Mouse (Mus musculus) ES-E14 (cell line): ENCODE data around the gene Mlxip. TPM values are rescaled to one million over a fixed set of nuclear protein-coding genes. Genes with fewer than 3 reads are reported as not detected.

Experiments
- DNase-seq: peaks from one replicate; pipeline ENCODE4 v3.0.0-alpha.2; 2013; ENCODE audit warnings: low read depth, low spot score
- H3K27ac ChIP-seq: 2 replicates; pipeline ENCODE4 v1.5.1; 2012; ENCODE audit warnings: low read depth, mild to moderate bottlenecking, low read length, moderate library complexity, mixed read lengths; ENCODE audit not compliant: poor library complexity, insufficient read depth, severe bottlenecking
- H3K36me3 ChIP-seq: 2 replicates; pipeline ENCODE4 v1.6.1; 2012; ENCODE audit warnings: mild to moderate bottlenecking, low read length, moderate library complexity, mixed read lengths; ENCODE audit not compliant: control insufficient read depth, poor library complexity, insufficient read depth, severe bottlenecking
- H3K4me1 ChIP-seq, 2 experiments: fragments of 150-350 bp in 1 of 2; sonication (generic) in 1 of 2; 2 replicates each; pipeline ENCODE4 v1.6.1; 2012; ENCODE audit warnings: low read length in 2 of 2, mild to moderate bottlenecking in 1 of 2, mixed read lengths in 1 of 2; ENCODE audit not compliant: control insufficient read depth in 2 of 2, insufficient read depth in 2 of 2, poor library complexity in 1 of 2
- H3K4me3 ChIP-seq, 2 experiments: fragments of 150-350 bp in 1 of 2; sonication (generic) in 1 of 2; 2 replicates each; pipeline ENCODE4 v1.5.1; 2012; ENCODE audit warnings: low read length in 2 of 2, low read depth in 1 of 2, mild to moderate bottlenecking in 1 of 2, mixed read lengths in 1 of 2; ENCODE audit not compliant: insufficient read depth in 1 of 2, poor library complexity in 1 of 2, severe bottlenecking in 1 of 2
- H3K9ac ChIP-seq: 2 replicates; pipeline ENCODE4 v1.6.1; 2012; ENCODE audit warnings: low read depth, mild to moderate bottlenecking, low read length, mixed read lengths; ENCODE audit not compliant: poor library complexity, insufficient read depth, severe bottlenecking
- H3K9me3 ChIP-seq: fragments of 150-350 bp; sonication (generic); 2 replicates; pipeline ENCODE4 v1.6.1; 2012; ENCODE audit warnings: low read depth, mild to moderate bottlenecking, low read length; ENCODE audit not compliant: control insufficient read depth, insufficient read depth
- CHD2 ChIP-seq: IDR thresholded peaks from 2 replicates; pipeline ENCODE4 v1.6.1; 2014; ENCODE audit warnings: mild to moderate bottlenecking, low read depth, low read length, inconsistent platforms
- HCFC1 ChIP-seq: IDR thresholded peaks from 2 replicates; pipeline ENCODE4 v1.6.1; 2012; ENCODE audit warnings: low read length, inconsistent platforms, borderline replicate concordance; ENCODE audit not compliant: insufficient read depth
- MAFK ChIP-seq: IDR thresholded peaks from 2 replicates; pipeline ENCODE4 v1.6.1; 2014; ENCODE audit warnings: mild to moderate bottlenecking, low read depth, low read length, inconsistent platforms; ENCODE audit not compliant: insufficient read depth
- ZC3H11A ChIP-seq: IDR thresholded peaks from 2 replicates; pipeline ENCODE4 v1.6.1; 2012; ENCODE audit warnings: low read depth, mild to moderate bottlenecking, inconsistent platforms, low read length, borderline replicate concordance
- ZNF384 ChIP-seq: IDR thresholded peaks from 2 replicates; pipeline ENCODE4 v1.6.1; 2012; ENCODE audit warnings: low read depth, low read length, inconsistent platforms
- in situ Hi-C, 2 experiments: fragments of 600-800 bp; cut with MboI; formaldehyde crosslinking; loops; one replicate each; pipeline ENCODE4 v1.15.1; 2025; ENCODE audit warnings: low sequenced_read_pairs in 2 of 2, inconsistent platforms in 1 of 2; ENCODE audit not compliant: unreplicated experiment in 2 of 2
- total RNA-seq: library from RNA; depleted of rRNA; stranded (reverse); fragments of 300-350 nt; gene quantifications from 2 replicates; pipeline ENCODE4 v1.2.3, GENCODE M21; 2012

The Mlxip gene
- total RNA-seq, 1 experiment, result 8.2 TPM

- no peak overlapping the region; the same call in 1 of the 2 replicates for H3K27ac ChIP-seq
- H3K4me3 ChIP-seq, result no peak overlapping the region
- TF ChIP-seq ZC3H11A (no peak), ZNF384 (no peak), HCFC1 (no peak), CHD2 (no peak), MAFK (no peak)
- no peaks in the 10 kb centered on the region for H3K36me3 ChIP-seq
- DNase-seq, result no peak
- no peaks in the 10 kb centered on the region for H3K9me3 ChIP-seq
- peaks cover 7 to 19% of the 10 kb centered on the region in 2 experiments for H3K4me1 ChIP-seq
- no peak overlapping the region; the same call in 1 of the 2 replicates for H3K9ac ChIP-seq
- in situ Hi-C loops, result no loop called here
These were observed 15.9 kb upstream of the Mlxip start for GRCm38 (mm10) chr5:123378712-123379111.

- Histone ChIP-seq H3K4me3 (no peak overlapping the region), H3K9ac (no peak overlapping the region), H3K36me3 (no peaks in the 10 kb centered on the region), H3K27ac (no peak overlapping the region), H3K9me3 (no peaks in the 10 kb centered on the region), H3K4me1 (peaks cover 7 to 16% of the 10 kb centered on the region in 2 experiments)
- TF ChIP-seq HCFC1 (no peak), ZNF384 (no peak), CHD2 (no peak), ZC3H11A (no peak), MAFK (no peak)
- in situ Hi-C loops, result no loop called here
- no peak for DNase-seq
These were observed 15.1 kb upstream of the Mlxip start for GRCm38 (mm10) chr5:123379504-123379931.

- Histone ChIP-seq H3K36me3 (no peaks in the 10 kb centered on the region), H3K9ac (no peak overlapping the region; the same call in 1 of the 2 replicates), H3K4me1 (peaks cover 7 to 16% of the 10 kb centered on the region in 2 experiments), H3K4me3 (peak overlapping the region; percentile 17 to 47; a peak in 3 of 4 replicates), H3K9me3 (no peaks in the 10 kb centered on the region), H3K27ac (no peak overlapping the region)
- in situ Hi-C loops, result no loop called here
- no peak for DNase-seq
- no peak for TF ChIP-seq ZNF384
- TF ChIP-seq HCFC1, result no peak
- TF ChIP-seq CHD2, result no peak
- TF ChIP-seq MAFK, result no peak
- TF ChIP-seq ZC3H11A, result no peak
These were observed 12.6 kb upstream of the Mlxip start for GRCm38 (mm10) chr5:123381968-123382367.

GRCm38 (mm10) chr5:123382686-123383085 lies 11.9 kb upstream of the Mlxip start:
- Histone ChIP-seq H3K4me3 (0 out of 4 replicates have a peak overlapping the region, but pooled peaks of 1 of the 2 experiments have one; percentile 47), H3K36me3 (no peaks in the 10 kb centered on the region), H3K9ac (no peak overlapping the region), H3K9me3 (no peaks in the 10 kb centered on the region), H3K27ac (no peak overlapping the region), H3K4me1 (peaks cover 4 to 12% of the 10 kb centered on the region in 2 experiments; a peak in 3 of 4 replicates)
- TF ChIP-seq MAFK (no peak), HCFC1 (no peak), ZC3H11A (no peak), CHD2 (no peak), ZNF384 (no peak)
- in situ Hi-C loops, result no loop called here
- DNase-seq, result no peak

GRCm38 (mm10) chr5:123388452-123388851 lies 6.1 kb upstream of the Mlxip start:
- peaks cover 5 to 7% of the 10 kb centered on the region in 2 experiments; a peak in 3 of 4 replicates for H3K4me1 ChIP-seq
- TF ChIP-seq ZNF384 (no peak), ZC3H11A (no peak), HCFC1 (no peak), CHD2 (no peak), MAFK (no peak)
- H3K9me3 ChIP-seq, result no peaks in the 10 kb centered on the region
- no peak overlapping the region for H3K4me3 ChIP-seq
- in situ Hi-C loops, result no loop called here
- H3K9ac ChIP-seq, result no peak overlapping the region
- DNase-seq, result no peak
- H3K27ac ChIP-seq, result no peak overlapping the region
- no peaks in the 10 kb centered on the region for H3K36me3 ChIP-seq
